Mouse (Mus musculus): Measurements from ENCODE around the gene Alkbh1. TPM values are rescaled to one million over a fixed set of nuclear protein-coding genes. Genes with fewer than 3 reads are reported as not detected.

Alkbh1 gene
- polyA plus RNA-seq, 1 experiment, result 10.8 TPM

- WGBS, result 53% methylated on average over 3 of the region's 3 CpGs
- no peak overlapping the region for H3K4me3 ChIP-seq (replicated peaks; ENCODE audit: extremely low read depth, low read depth, low read length)
- peaks cover 6% of the 10 kb centered on the region for H3K4me1 ChIP-seq (ENCODE audit: control insufficient read depth, insufficient read depth, low read length)
- TF ChIP-seq CTCF (IDR thresholded peaks at IDR 0.05; ENCODE audit: insufficient read depth, low read length) (no peak), POLR2A (IDR thresholded peaks at IDR 0.05; ENCODE audit: borderline replicate concordance, extremely low read depth, low read depth, low read length) (no peak)
- DNase-seq, result no peak
These were observed 38.1 kb downstream of the Alkbh1 start for GRCm38 (mm10) chr12:87405721-87406120.

GRCm38 (mm10) chr12:87405165-87405564 is 38.7 kb downstream of the Alkbh1 start:
- DNase-seq, result no peak
- no peak for TF ChIP-seq POLR2A (IDR thresholded peaks at IDR 0.05; ENCODE audit: borderline replicate concordance, extremely low read depth, low read depth, low read length)
- TF ChIP-seq CTCF (IDR thresholded peaks at IDR 0.05; ENCODE audit: insufficient read depth, low read length), result no peak
- H3K4me3 ChIP-seq (replicated peaks; ENCODE audit: extremely low read depth, low read depth, low read length), result no peak overlapping the region
- H3K4me1 ChIP-seq (ENCODE audit: control insufficient read depth, insufficient read depth, low read length), result peaks cover 6% of the 10 kb centered on the region
- 49% methylated on average over 4 of the region's 4 CpGs for WGBS

DNA sequence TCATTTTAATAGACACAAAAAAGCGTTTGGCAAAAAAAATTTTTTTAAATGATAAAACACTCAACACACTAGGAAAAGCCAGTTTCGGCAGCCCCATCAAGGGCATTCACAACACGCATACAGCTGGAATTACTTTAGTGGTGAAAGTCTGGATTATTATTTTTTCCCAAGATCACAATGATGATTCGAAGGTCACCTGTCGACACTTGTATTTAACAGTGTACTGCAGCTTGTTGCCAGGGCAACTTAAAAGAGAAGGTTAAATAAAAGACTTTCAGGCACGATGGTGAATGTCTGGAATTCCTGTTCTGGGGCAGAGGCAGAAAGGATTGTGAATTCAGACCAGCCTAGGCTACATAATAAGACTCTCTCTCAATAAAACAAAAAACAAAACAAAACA is 41.9 kb downstream of the Alkbh1 start:
- TF ChIP-seq POLR2A (IDR thresholded peaks at IDR 0.05; ENCODE audit: borderline replicate concordance, extremely low read depth, low read depth, low read length), result no peak
- no peak for TF ChIP-seq CTCF (IDR thresholded peaks at IDR 0.05; ENCODE audit: insufficient read depth, low read length)
- WGBS, result 53% methylated on average over 6 of the region's 6 CpGs
- H3K4me3 ChIP-seq (replicated peaks; ENCODE audit: extremely low read depth, low read depth, low read length), result no peak overlapping the region

DNA sequence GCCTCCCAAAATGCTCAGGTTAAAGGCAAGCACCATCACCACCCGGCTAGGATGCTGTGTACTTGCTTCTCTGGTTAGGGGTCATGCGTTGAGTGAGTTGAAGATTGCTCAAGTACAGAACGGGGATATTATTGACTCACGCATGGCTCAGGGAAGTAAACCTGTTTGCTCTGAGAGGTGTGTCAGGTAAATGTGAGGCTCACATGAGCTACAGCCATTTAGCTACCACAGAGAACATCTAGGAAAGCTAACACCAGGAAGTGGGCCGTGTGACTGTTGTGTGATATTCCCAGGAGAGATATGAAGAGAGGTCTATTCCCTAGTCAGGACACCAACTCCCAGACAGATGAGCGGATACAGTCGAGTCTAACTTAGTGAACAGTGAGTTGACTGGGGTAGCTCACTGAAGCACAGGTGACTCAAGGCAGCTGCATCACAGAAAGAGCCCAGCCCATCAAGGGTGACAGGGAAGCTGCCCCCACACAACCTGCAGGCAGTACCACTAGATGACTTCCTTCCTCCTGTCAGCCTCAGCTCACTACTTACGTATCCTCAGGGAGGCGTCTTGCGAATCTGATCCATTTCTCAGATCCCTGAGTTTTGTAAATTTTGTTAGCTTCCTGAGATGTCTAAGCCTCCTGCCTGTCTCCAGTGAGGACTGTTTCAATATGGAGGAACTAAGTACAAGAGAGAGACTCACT is 44.5 kb downstream of the Alkbh1 start:
- 62% methylated on average over 10 of the region's 10 CpGs for WGBS
- no peak for DNase-seq

More for the DNA sequence above, 41.9 kb downstream of the Alkbh1 start:
- DNase-seq, result no peak
- no peaks in the 10 kb centered on the region; the same call in 1 of the 2 replicates for H3K4me1 ChIP-seq (ENCODE audit: control insufficient read depth, insufficient read depth, low read length)

DNA sequence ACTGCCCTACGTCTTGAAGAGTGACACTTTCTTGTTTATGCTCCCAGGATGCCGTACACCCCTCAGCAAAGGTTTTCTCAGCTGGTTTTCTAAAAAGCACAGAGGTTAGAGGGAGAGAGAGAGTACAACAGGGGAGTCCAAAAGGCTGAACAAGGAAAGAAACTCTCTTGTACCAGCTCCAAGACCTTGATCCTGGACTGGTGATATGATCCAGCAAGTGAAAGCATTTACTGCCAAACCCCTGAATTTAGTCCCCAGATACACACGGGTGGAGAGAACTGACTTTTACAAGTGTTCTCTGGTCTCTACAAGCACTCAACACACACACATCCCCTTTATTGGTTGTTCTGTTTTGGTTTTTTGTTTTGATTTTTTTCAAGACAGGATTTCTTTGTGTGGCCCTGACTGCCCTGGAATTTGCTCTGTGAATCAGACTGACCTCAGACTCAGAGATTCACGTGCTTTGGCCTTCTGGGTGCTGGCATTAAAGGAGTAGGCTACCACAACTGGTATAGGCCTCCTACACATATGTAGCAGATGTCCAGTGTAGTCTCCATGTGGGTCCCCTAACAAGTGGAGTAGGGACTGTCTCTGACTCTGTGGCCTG is 45.9 kb downstream of the Alkbh1 start:
- 66% methylated on average over 4 of the region's 4 CpGs for WGBS
- H3K4me3 ChIP-seq (replicated peaks; ENCODE audit: extremely low read depth, low read depth, low read length), result no peak overlapping the region
- H3K4me1 ChIP-seq (ENCODE audit: control insufficient read depth, insufficient read depth, low read length), result peaks cover 7% of the 10 kb centered on the region
- TF ChIP-seq POLR2A (IDR thresholded peaks at IDR 0.05; ENCODE audit: borderline replicate concordance, extremely low read depth, low read depth, low read length) (no peak), CTCF (IDR thresholded peaks at IDR 0.05; ENCODE audit: insufficient read depth, low read length) (no peak)
- DNase-seq, result no peak

More for the DNA sequence above, 44.5 kb downstream of the Alkbh1 start:
- TF ChIP-seq CTCF (IDR thresholded peaks at IDR 0.05; ENCODE audit: insufficient read depth, low read length), result no peak
- TF ChIP-seq POLR2A (IDR thresholded peaks at IDR 0.05; ENCODE audit: borderline replicate concordance, extremely low read depth, low read depth, low read length), result no peak
- H3K4me3 ChIP-seq (replicated peaks; ENCODE audit: extremely low read depth, low read depth, low read length), result no peak overlapping the region
- peaks cover 2% of the 10 kb centered on the region for H3K4me1 ChIP-seq (ENCODE audit: control insufficient read depth, insufficient read depth, low read length)

GRCm38 (mm10) chr12:87397126-87397525 is 46.7 kb downstream of the Alkbh1 start:
- Histone ChIP-seq H3K4me1 (ENCODE audit: control insufficient read depth, insufficient read depth, low read length) (peaks cover 7% of the 10 kb centered on the region), H3K4me3 (replicated peaks; ENCODE audit: extremely low read depth, low read depth, low read length) (no peak overlapping the region)
- WGBS, result 61% methylated on average over 4 of the region's 4 CpGs
- TF ChIP-seq CTCF (IDR thresholded peaks at IDR 0.05; ENCODE audit: insufficient read depth, low read length) (no peak), POLR2A (IDR thresholded peaks at IDR 0.05; ENCODE audit: borderline replicate concordance, extremely low read depth, low read depth, low read length) (no peak)
- DNase-seq, result no peak

GRCm38 (mm10) chr12:87394316-87394715 is 49.5 kb downstream of the Alkbh1 start:
- 79% methylated on average over 6 of the region's 6 CpGs for WGBS
- no peak for DNase-seq
- H3K4me1 ChIP-seq (ENCODE audit: control insufficient read depth, insufficient read depth, low read length), result peaks cover 9% of the 10 kb centered on the region
- no peak overlapping the region for H3K4me3 ChIP-seq (replicated peaks; ENCODE audit: extremely low read depth, low read depth, low read length)
- TF ChIP-seq CTCF (IDR thresholded peaks at IDR 0.05; ENCODE audit: insufficient read depth, low read length), result no peak
- no peak for TF ChIP-seq POLR2A (IDR thresholded peaks at IDR 0.05; ENCODE audit: borderline replicate concordance, extremely low read depth, low read depth, low read length)

- 16% methylated on average over 4 of the region's 4 CpGs for WGBS
- peaks cover 9% of the 10 kb centered on the region for H3K4me1 ChIP-seq (ENCODE audit: control insufficient read depth, insufficient read depth, low read length)
- no peak overlapping the region for H3K4me3 ChIP-seq (replicated peaks; ENCODE audit: extremely low read depth, low read depth, low read length)
- DNase-seq, result peak; percentile 43
- no peak for TF ChIP-seq CTCF (IDR thresholded peaks at IDR 0.05; ENCODE audit: insufficient read depth, low read length)
- no peak for TF ChIP-seq POLR2A (IDR thresholded peaks at IDR 0.05; ENCODE audit: borderline replicate concordance, extremely low read depth, low read depth, low read length)
These were observed 50.2 kb downstream of the Alkbh1 start for GRCm38 (mm10) chr12:87393447-87394145.

- no peak for DNase-seq
- no peak for TF ChIP-seq CTCF (IDR thresholded peaks at IDR 0.05; ENCODE audit: insufficient read depth, low read length)
- TF ChIP-seq POLR2A (IDR thresholded peaks at IDR 0.05; ENCODE audit: borderline replicate concordance, extremely low read depth, low read depth, low read length), result no peak
- H3K4me1 ChIP-seq (ENCODE audit: control insufficient read depth, insufficient read depth, low read length), result peaks cover 9% of the 10 kb centered on the region
- no peak overlapping the region for H3K4me3 ChIP-seq (replicated peaks; ENCODE audit: extremely low read depth, low read depth, low read length)
These were observed 52.5 kb downstream of the Alkbh1 start for GRCm38 (mm10) chr12:87391355-87391754.
